Mouse (Mus musculus): ENCODE measurements around the gene Trim14.

DNA sequence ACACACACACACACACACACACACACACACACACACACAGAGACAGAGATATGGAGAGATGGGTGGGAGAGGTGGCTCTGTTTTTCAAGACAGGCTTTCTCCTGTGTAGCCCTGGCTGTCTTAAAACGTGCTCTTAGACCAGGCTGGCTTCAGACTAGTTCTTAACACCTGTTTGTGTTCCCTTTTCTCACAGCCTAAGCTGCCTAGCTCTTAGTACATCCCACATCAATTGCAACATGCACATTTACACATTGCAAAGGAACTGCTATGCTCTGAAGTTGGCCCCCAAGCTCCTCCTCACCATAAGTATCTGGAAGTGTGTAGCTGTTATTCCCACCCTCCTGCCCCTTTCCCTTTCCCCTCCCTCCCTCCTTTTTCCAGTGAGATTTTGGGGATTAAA is 88.5 kb downstream of the Trim14 start:
- TF ChIP-seq POLR2A (IDR thresholded peaks at IDR 0.05; ENCODE audit: low read depth, low read length) (no peak), CTCF (IDR thresholded peaks at IDR 0.05; ENCODE audit: extremely low read depth, insufficient read depth, insufficient read length, insufficient replicate concordance) (no peak)

Measured in spleen, adult 2 months (tissue).